22 mouse cellular contexts compared by ENCODE assay signal in genomic region chr8:124489311-124489710, GRCm38 (mm10). TPM values are rescaled to one million over a fixed set of nuclear protein-coding genes. Genes with fewer than 3 reads are reported as not detected.
DNase-seq lines count a peak whose midpoint lies in the region; ATAC-seq and TF ChIP-seq lines count a peak whose summit lies in the region.
"Had no signal": no experiment of that assay in that cellular context is flagged by ENCODE, and none has a peak within 500 bp of the region (broad histone marks: within the 10 kb centered on the region; RNA-seq: fewer than 3 reads in every experiment).

No protein-coding gene starts in this region.

- no peak overlapping the region for H3K4me3 ChIP-seq in kidney, embryonic 14.5 days (ENCODE audit: low read length)
- no peak overlapping the region for H3K4me3 ChIP-seq in kidney, embryonic 16.5 days (ENCODE audit: low read length)
- H3K4me3 ChIP-seq in CH12.LX (replicated peaks in 1 of 3; ENCODE audit: low read depth in 2 of 3, low read length in 2 of 3, poor library complexity in 1 of 3) = no peak overlapping the region
- H3K4me3 ChIP-seq in cortical plate, adult 2 months (ENCODE audit: insufficient read depth, low read length) = no peak overlapping the region
- H3K4me3 ChIP-seq: embryonic facial prominence, embryonic 12.5 days; forebrain, embryonic 15.5 days; heart, adult 2 months; heart, embryonic 15.5 days had no signal

- peak; percentile 58 for DNase-seq in kidney, adult 11 months
- DNase-seq in kidney, adult 9 months = peak; percentile 67
- DNase-seq in CH12.LX (ENCODE audit: extremely low read depth) = peak; percentile 1
- no peak for DNase-seq in testis, postnatal 14 days (ENCODE audit: low spot score)
- DNase-seq in neural tube, embryonic 10.5 days (ENCODE audit: extremely low spot score, low spot score) = no peak
- DNase-seq: adrenal gland, adult 2 months; adrenal gland, postnatal 25 days; cerebellum, adult 2 months; cerebellum, postnatal 10 days; gastrocnemius, postnatal 14 days; heart, adult 2 months; heart, postnatal 14 days had no signal

- dilution Hi-C loops in CH12.LX (cut with MboI; ENCODE audit: extremely low pct_ligation_motif_present, extremely low pct_unique_long_range_greater_than_20kb, low sequenced_read_pairs) = no loop called here

- no peak for TF ChIP-seq RAD21 in CH12.LX (IDR thresholded peaks at IDR 0.05; ENCODE audit: low read depth, low read length)

- no peaks in the 10 kb centered on the region for H3K27me3 ChIP-seq in kidney, embryonic 14.5 days (ENCODE audit: control insufficient read depth, insufficient read depth, low read length)
- no peaks in the 10 kb centered on the region for H3K27me3 ChIP-seq in kidney, embryonic 16.5 days (ENCODE audit: insufficient read depth, low read length)
- peaks cover 11% of the 10 kb centered on the region for H3K27me3 ChIP-seq in CH12.LX (replicated peaks)
- H3K27me3 ChIP-seq: embryonic facial prominence, embryonic 12.5 days; forebrain, embryonic 15.5 days had no signal

- no peaks in the 10 kb centered on the region; the same call in 1 of the 2 replicates for H3K9me3 ChIP-seq in kidney, embryonic 14.5 days (ENCODE audit: control insufficient read depth, low read length)
- no peaks in the 10 kb centered on the region for H3K9me3 ChIP-seq in kidney, embryonic 16.5 days (ENCODE audit: low read length)
- peaks cover 2% of the 10 kb centered on the region for H3K9me3 ChIP-seq in CH12.LX (replicated peaks; ENCODE audit: low read length)
- H3K9me3 ChIP-seq: embryonic facial prominence, embryonic 12.5 days; forebrain, embryonic 15.5 days; heart, embryonic 15.5 days had no signal

- H3K27ac ChIP-seq in kidney, embryonic 14.5 days (ENCODE audit: low read depth, low read length) = no peak overlapping the region
- no peak overlapping the region for H3K27ac ChIP-seq in kidney, embryonic 16.5 days (ENCODE audit: low read length)
- no peak overlapping the region for H3K27ac ChIP-seq in CH12.LX (ENCODE audit: insufficient read depth, low read depth)
- peak overlapping the region; percentile 65; the same call in 1 of the 2 replicates for H3K27ac ChIP-seq in cortical plate, adult 2 months (ENCODE audit: insufficient read depth, low read length)
- H3K27ac ChIP-seq: embryonic facial prominence, embryonic 12.5 days; forebrain, embryonic 15.5 days; heart, adult 2 months; heart, embryonic 15.5 days; hindbrain, embryonic 14.5 days had no signal

- no peaks in the 10 kb centered on the region for H3K4me1 ChIP-seq in kidney, embryonic 14.5 days (ENCODE audit: control insufficient read depth, insufficient read depth, low read length)
- H3K4me1 ChIP-seq in kidney, embryonic 16.5 days (ENCODE audit: insufficient read depth, low read length) = no peaks in the 10 kb centered on the region
- H3K4me1 ChIP-seq in CH12.LX (ENCODE audit: control insufficient read depth in 1 of 2, insufficient read depth in 2 of 2) = peaks cover 0 to 6% of the 10 kb centered on the region in 2 experiments; a peak in 1 of 4 replicates
- peaks cover 1% of the 10 kb centered on the region; the same call in 1 of the 2 replicates for H3K4me1 ChIP-seq in cortical plate, adult 2 months (ENCODE audit: control insufficient read depth, insufficient read depth, low read length)
- H3K4me1 ChIP-seq: forebrain, embryonic 15.5 days; heart, embryonic 15.5 days had no signal

- no peak for ATAC-seq in kidney, embryonic 14.5 days (ENCODE audit: low FRiP score, low TSS enrichment)
- ATAC-seq in kidney, embryonic 16.5 days (ENCODE audit: low FRiP score, low TSS enrichment) = no peak
- ATAC-seq: forebrain, embryonic 15.5 days had no signal

- no peak overlapping the region for H3K9ac ChIP-seq in kidney, embryonic 14.5 days (ENCODE audit: low read depth, low read length)
- H3K9ac ChIP-seq in kidney, embryonic 16.5 days (replicated peaks; ENCODE audit: low read length) = no peak overlapping the region
- no peak overlapping the region for H3K9ac ChIP-seq in CH12.LX (ENCODE audit: insufficient read depth, low read depth)
- H3K9ac ChIP-seq: embryonic facial prominence, embryonic 12.5 days; forebrain, embryonic 15.5 days; heart, embryonic 15.5 days; hindbrain, embryonic 14.5 days had no signal

- H3K79me2 ChIP-seq in CH12.LX (replicated peaks; ENCODE audit: control insufficient read depth, extremely low read depth, insufficient read depth, poor library complexity, severe bottlenecking) = no peaks in the 10 kb centered on the region

- TF ChIP-seq CTCF in CH12.LX (conservative IDR thresholded peaks at IDR 0.05 in 1 of 2, IDR thresholded peaks at IDR 0.05 in 1 of 2; ENCODE audit: low read depth in 2 of 2, low read length in 2 of 2) = no peak
- TF ChIP-seq CTCF in cortical plate, adult 2 months (IDR thresholded peaks at IDR 0.05; ENCODE audit: extremely low read depth, insufficient read depth, low read length) = no peak

- no peak for TF ChIP-seq EP300 in CH12.LX (IDR thresholded peaks at IDR 0.05; ENCODE audit: low read length)

- in situ Hi-C loops in CH12.LX (cut with MboI; ENCODE audit: low pct_ligation_motif_present, low pct_unique_long_range_greater_than_20kb, low sequenced_read_pairs) = no loop called here

- WGBS in kidney, embryonic 14.5 days = 80% methylated on average over 6 of the region's 6 CpGs
- 79% methylated on average over 6 of the region's 6 CpGs for WGBS in kidney, embryonic 16.5 days

- H3K4me2 ChIP-seq in kidney, embryonic 14.5 days (replicated peaks; ENCODE audit: low read depth, low read length) = no peak overlapping the region
- no peak overlapping the region for H3K4me2 ChIP-seq in kidney, embryonic 16.5 days (replicated peaks; ENCODE audit: low read depth, low read length)
- H3K4me2 ChIP-seq in CH12.LX (ENCODE audit: insufficient read depth, low read depth, poor library complexity, severe bottlenecking) = no peak overlapping the region
- H3K4me2 ChIP-seq: embryonic facial prominence, embryonic 12.5 days; forebrain, embryonic 15.5 days; heart, embryonic 11.5 days; heart, embryonic 15.5 days; hindbrain, embryonic 14.5 days had no signal

- TF ChIP-seq POLR2A in CH12.LX (IDR thresholded peaks at IDR 0.05; ENCODE audit: low read depth, low read length) = no peak
- TF ChIP-seq POLR2A in cortical plate, adult 2 months (IDR thresholded peaks at IDR 0.05; ENCODE audit: extremely low read depth, insufficient read depth, low read length) = no peak

- no peaks in the 10 kb centered on the region for H3K36me3 ChIP-seq in kidney, embryonic 14.5 days (ENCODE audit: control insufficient read depth, insufficient read depth, low read length)
- no peaks in the 10 kb centered on the region for H3K36me3 ChIP-seq in kidney, embryonic 16.5 days (ENCODE audit: insufficient read depth, low read length)
- no peaks in the 10 kb centered on the region for H3K36me3 ChIP-seq in CH12.LX (replicated peaks in 1 of 2; ENCODE audit: control insufficient read depth in 1 of 2, insufficient read depth in 1 of 2, low read length in 1 of 2)
- H3K36me3 ChIP-seq: embryonic facial prominence, embryonic 12.5 days; forebrain, embryonic 15.5 days; heart, embryonic 15.5 days had no signal

TF ChIP-seq in CH12.LX, 34 proteins besides CTCF, POLR2A, EP300 and RAD21:
- TF ChIP-seq ZNF384 (IDR thresholded peaks at IDR 0.05; ENCODE audit: low read depth, low read length) = no peak
- no peak for TF ChIP-seq CHD2 (IDR thresholded peaks at IDR 0.05; ENCODE audit: low read length)
- TF ChIP-seq PAX5 (IDR thresholded peaks at IDR 0.05; ENCODE audit: low read length) = no peak
- TF ChIP-seq USF1 (IDR thresholded peaks at IDR 0.05; ENCODE audit: low read depth, low read length) = no peak
- no peak for TF ChIP-seq KAT2A (IDR thresholded peaks at IDR 0.05; ENCODE audit: insufficient replicate concordance, low read length)
- TF ChIP-seq MEF2A (IDR thresholded peaks at IDR 0.05; ENCODE audit: borderline replicate concordance, low read depth, low read length) = no peak
- TF ChIP-seq NRF1 (IDR thresholded peaks at IDR 0.05; ENCODE audit: low read depth, low read length) = no peak
- TF ChIP-seq GABPA (IDR thresholded peaks at IDR 0.05; ENCODE audit: insufficient replicate concordance, low read depth, low read length) = no peak
- no peak for TF ChIP-seq USF2 (conservative IDR thresholded peaks at IDR 0.05; ENCODE audit: low read depth, low read length)
- no peak for TF ChIP-seq POLR2AphosphoS2 (IDR thresholded peaks at IDR 0.05; ENCODE audit: low read depth, low read length)
- no peak for TF ChIP-seq ZKSCAN1 (IDR thresholded peaks at IDR 0.05; ENCODE audit: borderline replicate concordance, low read depth, low read length)
- TF ChIP-seq MYC (IDR thresholded peaks at IDR 0.05; ENCODE audit: low read depth, low read length) = no peak
- no peak for TF ChIP-seq NELFE (IDR thresholded peaks at IDR 0.05; ENCODE audit: low read depth, low read length)
- no peak for TF ChIP-seq MAFK (IDR thresholded peaks at IDR 0.05; ENCODE audit: insufficient replicate concordance, low read length)
- TF ChIP-seq SMC3 (IDR thresholded peaks at IDR 0.05; ENCODE audit: low read depth, low read length) = no peak
- no peak for TF ChIP-seq JUND (conservative IDR thresholded peaks at IDR 0.05; ENCODE audit: low read depth, low read length)
- no peak for TF ChIP-seq MXI1 (IDR thresholded peaks at IDR 0.05; ENCODE audit: low read depth, low read length)
- no peak for TF ChIP-seq MAZ (IDR thresholded peaks at IDR 0.05; ENCODE audit: low read depth, low read length)
- no peak for TF ChIP-seq MAX (IDR thresholded peaks at IDR 0.05; ENCODE audit: low read length)

RNA-seq across cellular contexts. Expression of gene Cog2, which starts 31.3 kb away (rescaled TPM):
- 27.4 and 36.6 TPM in 2 replicates for polyA plus RNA-seq in kidney, embryonic 14.5 days (2014; fragmentation: Nextera tagmentation; extraction: Ambion mirVana)
- polyA plus RNA-seq in kidney, embryonic 16.5 days (2015; fragmentation: Nextera tagmentation; extraction: Ambion mirVana) = 39.5 and 40.4 TPM in 2 replicates
- 53.1 and 56.7 TPM in 2 replicates for total RNA-seq in CH12.LX (2012; rRNA removed)
- 37.7 and 41.8 TPM in 2 replicates for total RNA-seq in CH12.LX (2014; rRNA removed)
- 55.5 and 62.6 TPM in 2 replicates for polyA plus RNA-seq in CH12.LX (2012; ENCODE audit: insufficient read length, low read depth)
- 27.0 and 29.0 TPM in 2 replicates for polyA plus RNA-seq in cortical plate, adult 2 months (2012; rRNA removed)

RNA-seq across cellular contexts. Expression of gene Pgbd5, which starts 49.9 kb away (rescaled TPM):
- 0.61 and 1.1 TPM in 2 replicates for polyA plus RNA-seq in kidney, embryonic 14.5 days (2014; fragmentation: Nextera tagmentation; extraction: Ambion mirVana)
- 0.53 and 0.55 TPM in 2 replicates for polyA plus RNA-seq in kidney, embryonic 16.5 days (2015; fragmentation: Nextera tagmentation; extraction: Ambion mirVana)
- total RNA-seq in CH12.LX (2012; rRNA removed) (1.2 and 3.1 TPM in 2 replicates), CH12.LX (2014; rRNA removed) (0.53 and 0.89 TPM in 2 replicates)
- polyA plus RNA-seq in CH12.LX (2012; ENCODE audit: insufficient read length, low read depth) = 3.1 and 3.9 TPM in 2 replicates
- 184 and 196 TPM in 2 replicates for polyA plus RNA-seq in cortical plate, adult 2 months (2012; rRNA removed)
- total RNA-seq: common myeloid progenitor, adult 5-6 weeks; hematopoietic stem cell, adult 5-6 weeks had no signal

Comparison
In these comparisons a context has a peak if more than half of its experiments do, and no peak if none do; other contexts are left out.
1. DNase-seq: peak in kidney, adult 11 months (single experiment), kidney, adult 9 months (single experiment) and CH12.LX (single experiment); none in testis, postnatal 14 days (single experiment) and neural tube, embryonic 10.5 days (single experiment).
2. RNA of gene Pgbd5, which starts 49.9 kb away (polyA plus RNA-seq): 184 to 196 TPM in cortical plate, adult 2 months; 3.1 to 3.9 TPM in CH12.LX, 0.61 to 1.1 TPM in kidney, embryonic 14.5 days and 0.53 to 0.55 TPM in kidney, embryonic 16.5 days; every median in the first group is over 10 times any median in the second.